Mouse (Mus musculus): ENCODE measurements around the gene Rsl1d1. TPM values are rescaled to one million over a fixed set of nuclear protein-coding genes. Genes with fewer than 3 reads are reported as not detected.
"Not testable (repeated sequence)": the region's sequence is repeated elsewhere in the genome, so short reads cannot be mapped to it uniquely, and the experiment has no call there.

Rsl1d1 gene
- polyA plus RNA-seq, 1 experiment from 2014 or later: 91.7 TPM

DNA sequence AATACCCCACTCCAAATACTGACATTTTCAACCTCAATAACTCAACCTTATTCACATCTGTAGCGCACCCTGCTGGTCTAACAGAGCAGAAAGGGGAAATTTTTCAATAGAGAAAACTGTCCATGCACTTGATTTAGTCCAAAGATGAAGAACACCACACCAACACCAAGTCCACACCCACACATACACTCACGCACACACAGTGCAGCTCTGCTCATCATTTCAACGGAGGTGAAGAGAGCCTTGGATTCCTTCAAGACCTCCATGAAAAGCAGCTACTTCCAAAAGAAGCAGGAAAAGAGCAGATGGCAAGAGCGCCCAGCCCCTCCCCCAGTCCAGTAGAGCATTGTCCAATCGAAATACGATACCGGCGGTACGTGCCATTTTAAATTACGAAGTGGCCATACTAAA, 28.5 kb downstream of the Rsl1d1 start:
- H3K9ac ChIP-seq (ENCODE audit: low read length): peak overlapping the region; percentile 93; the same call in 1 of the 2 replicates
- peak overlapping the region; percentile 99 for H3K4me3 ChIP-seq (ENCODE audit: low read depth, low read length)
- peak overlapping the region; percentile 70 for H3K4me2 ChIP-seq (replicated peaks; ENCODE audit: low read depth)
- TF ChIP-seq EP300 (optimal IDR thresholded peaks at IDR 0.05) (no peak), CTCF (IDR thresholded peaks at IDR 0.05; ENCODE audit: low read depth) (peak; percentile 81)
- WGBS: 10% methylated on average over 10 of the region's 10 CpGs
- no peaks in the 10 kb centered on the region for H3K9me3 ChIP-seq (ENCODE audit: control insufficient read depth, low read length)
- no peaks in the 10 kb centered on the region for H3K36me3 ChIP-seq (ENCODE audit: control insufficient read depth, insufficient read depth, low read length)
- H3K27ac ChIP-seq (replicated peaks): peak overlapping the region; percentile 96
- no peaks in the 10 kb centered on the region for H3K27me3 ChIP-seq (ENCODE audit: control insufficient read depth, insufficient read depth, low read length)
- DNase-seq (ENCODE audit: low spot score) (peak; percentile 76), ATAC-seq (ENCODE audit: low FRiP score, low TSS enrichment) (no peak)
- no peaks in the 10 kb centered on the region for H3K4me1 ChIP-seq (replicated peaks; ENCODE audit: control insufficient read depth, insufficient read depth)

DNA sequence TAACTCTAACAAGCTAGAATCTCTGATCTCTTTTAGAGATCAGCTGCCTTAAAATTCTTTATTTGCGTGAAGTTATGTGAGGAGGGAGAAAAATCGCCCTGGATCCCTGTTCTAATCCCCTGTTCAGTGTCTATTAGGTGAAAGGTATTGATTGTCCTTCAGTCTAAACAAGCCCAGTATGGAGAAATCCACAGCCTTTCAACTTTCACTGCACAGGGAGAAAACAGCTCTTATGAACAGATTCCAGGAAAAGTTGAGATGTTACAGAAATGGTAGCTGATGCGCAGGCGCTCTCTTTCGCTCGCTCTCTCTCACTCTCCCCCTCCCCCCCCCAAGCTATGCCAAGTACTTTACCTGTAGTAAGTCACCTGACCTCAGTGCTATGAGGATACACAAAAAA, 31.5 kb downstream of the Rsl1d1 start:
- Histone ChIP-seq H3K4me1 (replicated peaks; ENCODE audit: control insufficient read depth, insufficient read depth) (no peaks in the 10 kb centered on the region), H3K27me3 (ENCODE audit: control insufficient read depth, insufficient read depth, low read length) (no peaks in the 10 kb centered on the region), H3K27ac (replicated peaks) (no peak overlapping the region), H3K9me3 (ENCODE audit: control insufficient read depth, low read length) (no peaks in the 10 kb centered on the region), H3K36me3 (ENCODE audit: control insufficient read depth, insufficient read depth, low read length) (no peaks in the 10 kb centered on the region), H3K4me2 (replicated peaks; ENCODE audit: low read depth) (no peak overlapping the region), H3K9ac (ENCODE audit: low read length) (no peak overlapping the region), H3K4me3 (ENCODE audit: low read depth, low read length) (no peak overlapping the region)
- DNase-seq (ENCODE audit: low spot score): no peak
- no peak for ATAC-seq (ENCODE audit: low FRiP score, low TSS enrichment)
- TF ChIP-seq EP300 (optimal IDR thresholded peaks at IDR 0.05) (no peak), CTCF (IDR thresholded peaks at IDR 0.05; ENCODE audit: low read depth) (no peak)
- 81% methylated on average over 6 of the region's 6 CpGs for WGBS

DNA sequence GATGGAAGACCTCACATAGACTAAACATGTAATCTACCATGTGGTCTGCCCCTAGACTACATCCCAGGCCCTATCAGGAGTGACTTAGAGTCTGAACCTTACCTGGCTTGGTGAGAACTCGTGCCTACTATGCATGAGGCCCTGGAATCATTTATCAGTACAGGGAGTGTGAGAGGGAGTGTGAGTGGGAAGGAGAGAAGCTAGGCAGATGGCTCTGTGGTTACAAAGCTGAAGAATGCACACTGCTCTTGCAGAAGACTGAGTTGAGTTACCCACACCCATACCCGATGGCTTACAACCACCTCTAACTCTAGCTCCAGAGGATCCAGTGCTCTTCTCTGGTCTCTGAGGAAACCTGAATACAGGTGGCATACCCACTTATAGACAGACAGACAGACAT, 36.7 kb downstream of the Rsl1d1 start:
- TF ChIP-seq EP300 (optimal IDR thresholded peaks at IDR 0.05) (no peak), CTCF (IDR thresholded peaks at IDR 0.05; ENCODE audit: low read depth) (no peak)
- Histone ChIP-seq H3K9ac (ENCODE audit: low read length) (no peak overlapping the region), H3K36me3 (ENCODE audit: control insufficient read depth, insufficient read depth, low read length) (peaks cover 7% of the 10 kb centered on the region; the same call in 1 of the 2 replicates), H3K27ac (replicated peaks) (no peak overlapping the region), H3K4me2 (replicated peaks; ENCODE audit: low read depth) (no peak overlapping the region), H3K9me3 (ENCODE audit: control insufficient read depth, low read length) (no peaks in the 10 kb centered on the region), H3K4me1 (replicated peaks; ENCODE audit: control insufficient read depth, insufficient read depth) (no peaks in the 10 kb centered on the region), H3K4me3 (ENCODE audit: low read depth, low read length) (no peak overlapping the region), H3K27me3 (ENCODE audit: control insufficient read depth, insufficient read depth, low read length) (no peaks in the 10 kb centered on the region)
- ATAC-seq (ENCODE audit: low FRiP score, low TSS enrichment) (no peak), DNase-seq (ENCODE audit: low spot score) (no peak)
- 76% methylated on average over 2 of the region's 2 CpGs for WGBS

DNA sequence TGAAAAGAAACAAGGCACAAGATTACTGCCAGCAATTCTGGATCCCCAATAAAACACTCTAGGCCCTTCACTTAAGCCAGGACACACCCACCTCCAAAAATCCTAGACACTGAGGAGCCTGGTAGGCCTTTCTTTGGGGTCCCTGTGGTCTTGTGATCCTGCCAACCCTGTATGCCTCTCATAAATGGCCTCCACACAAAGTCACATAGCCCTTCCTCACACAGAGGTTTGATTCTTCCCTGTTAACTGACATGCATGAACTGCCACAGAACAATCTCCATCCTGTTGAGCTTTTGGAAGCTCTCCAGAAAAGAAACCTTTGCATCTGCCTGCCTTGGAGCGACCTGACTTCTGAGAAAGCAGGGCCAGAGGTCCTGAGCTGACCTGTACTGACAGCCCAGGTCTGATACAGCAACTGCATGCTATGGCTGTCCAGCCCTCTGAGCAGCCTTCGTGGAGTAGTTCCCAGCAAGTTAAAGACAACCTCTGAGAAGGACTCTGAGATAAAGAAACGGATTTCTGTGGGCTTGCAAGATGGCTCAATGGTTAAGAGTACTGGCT, 38.4 kb downstream of the Rsl1d1 start:
- Histone ChIP-seq H3K27me3 (ENCODE audit: control insufficient read depth, insufficient read depth, low read length) (no peaks in the 10 kb centered on the region), H3K4me3 (ENCODE audit: low read depth, low read length) (no peak overlapping the region), H3K4me2 (replicated peaks; ENCODE audit: low read depth) (no peak overlapping the region), H3K36me3 (ENCODE audit: control insufficient read depth, insufficient read depth, low read length) (peaks cover 7% of the 10 kb centered on the region; the same call in 1 of the 2 replicates), H3K27ac (replicated peaks) (no peak overlapping the region), H3K9me3 (ENCODE audit: control insufficient read depth, low read length) (no peaks in the 10 kb centered on the region), H3K4me1 (replicated peaks; ENCODE audit: control insufficient read depth, insufficient read depth) (no peaks in the 10 kb centered on the region), H3K9ac (ENCODE audit: low read length) (no peak overlapping the region)
- 79% methylated on average over 3 of the region's 3 CpGs for WGBS
- ATAC-seq (ENCODE audit: low FRiP score, low TSS enrichment) (no peak), DNase-seq (ENCODE audit: low spot score) (no peak)
- TF ChIP-seq EP300 (optimal IDR thresholded peaks at IDR 0.05): no peak
- TF ChIP-seq CTCF (IDR thresholded peaks at IDR 0.05; ENCODE audit: low read depth): no peak

DNA sequence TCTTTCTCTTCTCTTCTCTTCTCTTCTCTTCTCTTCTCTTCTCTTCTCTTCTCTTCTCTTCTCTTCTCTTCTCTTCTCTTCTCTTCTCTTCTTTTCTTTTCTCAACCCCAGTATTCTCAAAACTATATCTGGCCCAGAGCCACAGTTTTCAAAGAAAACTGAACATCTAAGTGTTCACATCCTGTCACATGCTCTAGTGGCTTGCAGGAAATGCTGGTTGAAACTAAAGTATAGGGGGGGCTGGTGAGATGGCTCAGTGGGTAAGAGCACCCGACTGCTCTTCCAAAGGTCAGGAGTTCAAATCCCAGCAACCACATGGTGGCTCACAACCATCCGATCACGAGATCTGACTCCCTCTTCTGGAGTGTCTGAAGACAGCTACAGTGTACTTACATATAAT, 45.4 kb downstream of the Rsl1d1 start:
- H3K36me3 ChIP-seq (ENCODE audit: control insufficient read depth, insufficient read depth, low read length): peaks cover 24% of the 10 kb centered on the region
- not testable (repeated sequence) for DNase-seq (ENCODE audit: low spot score); H3K4me2 ChIP-seq (replicated peaks; ENCODE audit: low read depth); H3K9me3 ChIP-seq (ENCODE audit: control insufficient read depth, low read length); H3K27ac ChIP-seq (replicated peaks); ATAC-seq (ENCODE audit: low FRiP score, low TSS enrichment); H3K9ac ChIP-seq (ENCODE audit: low read length); H3K4me1 ChIP-seq (replicated peaks; ENCODE audit: control insufficient read depth, insufficient read depth); H3K4me3 ChIP-seq (ENCODE audit: low read depth, low read length); H3K27me3 ChIP-seq (ENCODE audit: control insufficient read depth, insufficient read depth, low read length)
- WGBS: 69% methylated on average over 1 of the region's 3 CpGs

DNA sequence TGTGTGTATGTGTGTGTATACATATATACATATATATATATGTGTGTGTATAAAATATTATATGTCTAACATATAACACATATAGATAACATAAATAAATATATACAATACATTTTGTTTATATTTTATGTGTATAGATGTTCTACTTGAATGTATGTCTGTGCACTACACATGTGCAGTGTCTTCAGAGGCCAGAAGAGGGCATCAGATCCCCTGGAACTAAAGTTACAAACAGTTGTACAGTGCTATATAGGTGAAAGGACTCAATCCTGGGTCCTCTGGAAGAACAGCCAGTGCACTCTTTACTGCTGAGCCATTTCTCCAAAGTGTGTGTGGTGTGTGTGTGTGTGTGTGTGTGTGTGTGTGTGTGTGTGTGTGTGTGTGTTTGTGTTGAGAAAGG, 48.6 kb downstream of the Rsl1d1 start:
- H3K4me3 ChIP-seq (ENCODE audit: low read depth, low read length): no peak overlapping the region
- peaks cover 16% of the 10 kb centered on the region for H3K36me3 ChIP-seq (ENCODE audit: control insufficient read depth, insufficient read depth, low read length)
- no peak overlapping the region for H3K27ac ChIP-seq (replicated peaks)
- no peaks in the 10 kb centered on the region for H3K4me1 ChIP-seq (replicated peaks; ENCODE audit: control insufficient read depth, insufficient read depth)
- TF ChIP-seq CTCF (IDR thresholded peaks at IDR 0.05; ENCODE audit: low read depth) (peak; percentile 44), EP300 (optimal IDR thresholded peaks at IDR 0.05) (no peak)
- no peaks in the 10 kb centered on the region for H3K9me3 ChIP-seq (ENCODE audit: control insufficient read depth, low read length)
- no peaks in the 10 kb centered on the region for H3K27me3 ChIP-seq (ENCODE audit: control insufficient read depth, insufficient read depth, low read length)
- H3K9ac ChIP-seq (ENCODE audit: low read length): no peak overlapping the region
- no peak overlapping the region for H3K4me2 ChIP-seq (replicated peaks; ENCODE audit: low read depth)
- DNase-seq (ENCODE audit: low spot score) (no peak), ATAC-seq (ENCODE audit: low FRiP score, low TSS enrichment) (no peak)

DNA sequence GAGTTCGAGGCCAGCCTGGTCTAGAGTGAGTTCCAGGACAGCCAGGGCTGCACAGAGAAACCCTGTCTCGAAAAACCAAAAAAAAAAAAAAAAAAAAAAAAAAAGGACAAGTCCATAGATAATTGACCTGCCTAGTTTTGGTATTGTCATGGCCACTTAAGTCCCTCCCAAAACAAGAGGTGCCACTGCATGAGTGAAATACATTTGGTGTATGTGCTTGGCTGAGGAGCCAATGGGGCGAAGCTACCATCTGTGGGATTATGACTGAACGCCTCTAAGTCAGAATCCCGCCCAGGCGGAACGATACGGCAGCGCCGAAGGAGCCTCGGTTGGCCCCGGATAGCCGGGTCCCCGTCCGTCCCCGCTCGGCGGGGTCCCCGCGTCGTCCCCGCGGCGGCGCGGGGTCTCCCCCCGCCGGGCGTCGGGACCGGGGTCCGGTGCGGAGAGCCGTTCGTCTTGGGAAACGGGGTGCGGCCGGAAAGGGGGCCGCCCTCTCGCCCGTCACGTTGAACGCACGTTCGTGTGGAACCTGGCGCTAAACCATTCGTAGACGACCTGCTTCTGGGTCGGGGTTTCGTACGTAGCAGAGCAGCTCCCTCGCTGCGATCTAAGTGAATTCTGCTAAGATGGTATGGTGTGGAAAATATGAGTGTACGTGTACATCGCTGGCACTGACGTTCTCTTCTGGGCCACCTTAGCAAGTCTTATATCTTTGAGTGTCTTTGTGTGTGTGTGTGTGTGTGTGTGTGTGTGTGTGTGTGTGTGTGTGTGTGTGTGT, 59.2 kb downstream of the Rsl1d1 start:
- H3K36me3 ChIP-seq (ENCODE audit: control insufficient read depth, insufficient read depth, low read length): peaks cover 20% of the 10 kb centered on the region
- ATAC-seq (ENCODE audit: low FRiP score, low TSS enrichment); H3K9me3 ChIP-seq (ENCODE audit: control insufficient read depth, low read length); H3K4me2 ChIP-seq (replicated peaks; ENCODE audit: low read depth); H3K4me3 ChIP-seq (ENCODE audit: low read depth, low read length); H3K27me3 ChIP-seq (ENCODE audit: control insufficient read depth, insufficient read depth, low read length); H3K4me1 ChIP-seq (replicated peaks; ENCODE audit: control insufficient read depth, insufficient read depth); H3K27ac ChIP-seq (replicated peaks); H3K9ac ChIP-seq (ENCODE audit: low read length): not testable (repeated sequence)
- peak; percentile 30 for DNase-seq (ENCODE audit: low spot score)
- WGBS: 26% methylated on average over 54 of the region's 56 CpGs

All from stomach, postnatal 0 days (tissue).